Mouse (Mus musculus) left cerebral cortex, adult 8-10 months (tissue): ENCODE measurements around the gene Dedd2. TPM values are rescaled to one million over a fixed set of nuclear protein-coding genes. Genes with fewer than 3 reads are reported as not detected.

Experiments used
- DNase-seq, 2 experiments: peaks; one replicate each; pipeline ENCODE4 v3.0.0; 2022; ENCODE audit warnings: low spot score in 2 of 2
- microRNA-seq, 2 experiments: library from miRNA; unstranded; fragments of <30 nt; microRNA quantifications; one replicate each; pipeline ENCODE4 v1.2.0; 2022
- total RNA-seq, 4 experiments: library from RNA; stranded (reverse); gene quantifications; 2 replicates each; pipeline ENCODE4 v1.2.4; 2022

The Dedd2 gene
- total RNA-seq, 4 experiments from 2014 or later = 21.2 to 24.5 (median 22.2) TPM

- DNase-seq = peak; percentile 70 to 86
These were observed 40.7 kb downstream of the Dedd2 start, which contains the start of gene Pou2f2 for GRCm38 (mm10) chr7:25179606-25180161. Pou2f2 (minus strand) TSS chr7:25179726.

GRCm38 (mm10) chr7:25178787-25179605, 41.4 kb downstream of the Dedd2 start:
- DNase-seq = no peak

GRCm38 (mm10) chr7:25178317-25178716, 42.1 kb downstream of the Dedd2 start:
- no peak for DNase-seq

GRCm38 (mm10) chr7:25174343-25174742, 46.1 kb downstream of the Dedd2 start:
- no peak for DNase-seq

GRCm38 (mm10) chr7:25172669-25173068, 47.7 kb downstream of the Dedd2 start:
- no peak for DNase-seq

- no peak for DNase-seq
These were observed 49.8 kb downstream of the Dedd2 start for GRCm38 (mm10) chr7:25170583-25170982.

- no peak for DNase-seq
These were observed 54.3 kb downstream of the Dedd2 start for GRCm38 (mm10) chr7:25166106-25166505.

GRCm38 (mm10) chr7:25156158-25156648, 64.2 kb downstream of the Dedd2 start:
- DNase-seq = no peak

GRCm38 (mm10) chr7:25155469-25156157, 64.8 kb downstream of the Dedd2 start:
- no peak for DNase-seq

GRCm38 (mm10) chr7:25154648-25155047, 65.8 kb downstream of the Dedd2 start:
- no peak for DNase-seq

- DNase-seq = no peak
These were observed 66.6 kb downstream of the Dedd2 start for GRCm38 (mm10) chr7:25153841-25154240.

GRCm38 (mm10) chr7:25151916-25152556, 68.4 kb downstream of the Dedd2 start:
- no peak for DNase-seq

GRCm38 (mm10) chr7:25151009-25151408, 69.4 kb downstream of the Dedd2 start:
- DNase-seq = no peak

GRCm38 (mm10) chr7:25150151-25150663, 70.2 kb downstream of the Dedd2 start:
- no peak for DNase-seq

Small RNAs within 50 kb of the gene (microRNA-seq; reads per million reads assigned to microRNA genes)
- 0 to 0.44 reads per million in 2 experiments for gene Mir7048

Other genes starting within 250 kb of the Dedd2 start
- 100 to 1,000 TPM; 322 to 333 (median 326) TPM for gene Rabac1, start 247.9 kb downstream of the Dedd2 start, total RNA-seq
- 1,000 to 10,000 TPM; 1,859 to 2,026 (median 1,901) TPM for gene Atp1a3, start 214.7 kb downstream of the Dedd2 start, total RNA-seq
- 100 to 1,000 TPM; 201 to 224 (median 207) TPM for gene Grik5, start 148.3 kb downstream of the Dedd2 start, total RNA-seq
- gene Zfp574, start 148.0 kb downstream of the Dedd2 start, total RNA-seq = 10 to 100 TPM; 36.8 to 40.0 (median 37.1) TPM
- 10 to 100 TPM; 10.5 to 13.2 (median 11.9) TPM for gene Pou2f2, start 40.9 kb downstream of the Dedd2 start, total RNA-seq
- 10 to 100 TPM; 12.1 to 12.9 (median 12.8) TPM for gene Zfp526, start 810 bp upstream of the Dedd2 start, total RNA-seq
- 100 to 1,000 TPM; 214 to 232 (median 222) TPM for gene Gsk3a, start 17.2 kb upstream of the Dedd2 start, total RNA-seq
- 10 to 100 TPM; 61.3 to 75.7 (median 69.9) TPM for gene Erf, start 30.1 kb upstream of the Dedd2 start, total RNA-seq
- gene Cic, start 47.1 kb upstream of the Dedd2 start, total RNA-seq = 100 to 1,000 TPM; 196 to 238 (median 227) TPM
- 10 to 100 TPM; 29.5 to 38.7 (median 32.2) TPM for gene Pafah1b3, start 77.4 kb upstream of the Dedd2 start, total RNA-seq
- gene Prr19, start 80.8 kb upstream of the Dedd2 start, total RNA-seq = not detected
- gene Tmem145, start 85.5 kb upstream of the Dedd2 start, total RNA-seq = 10 to 100 TPM; 40.7 to 46.5 (median 42.0) TPM
- 100 to 1,000 TPM in 3 of 4 experiments, 10 to 100 TPM in 1; 99.2 to 109 (median 104) TPM for gene Megf8, start 96.5 kb upstream of the Dedd2 start, total RNA-seq
- gene Cnfn, start 149.1 kb upstream of the Dedd2 start, total RNA-seq = not detected
- 10 to 100 TPM in 1 of 4 experiments, 1 to 10 TPM in 3; 8.2 to 10.7 (median 8.8) TPM for gene Lipe, start 178.1 kb upstream of the Dedd2 start, total RNA-seq
- not detected for gene Cxcl17, start 192.3 kb upstream of the Dedd2 start, total RNA-seq